Mouse (Mus musculus) embryo, embryonic 9.5 days (tissue): ENCODE results near the gene Defa28.
"Not testable (repeated sequence)": the region's sequence is repeated elsewhere in the genome, so short reads cannot be mapped to it uniquely, and the experiment has no call there.

Experiments
- DNase-seq: peaks from one replicate; pipeline ENCODE4 v3.0.0-alpha.2; 2017; ENCODE audit errors: extremely low spot score

Defa28 gene

DNA sequence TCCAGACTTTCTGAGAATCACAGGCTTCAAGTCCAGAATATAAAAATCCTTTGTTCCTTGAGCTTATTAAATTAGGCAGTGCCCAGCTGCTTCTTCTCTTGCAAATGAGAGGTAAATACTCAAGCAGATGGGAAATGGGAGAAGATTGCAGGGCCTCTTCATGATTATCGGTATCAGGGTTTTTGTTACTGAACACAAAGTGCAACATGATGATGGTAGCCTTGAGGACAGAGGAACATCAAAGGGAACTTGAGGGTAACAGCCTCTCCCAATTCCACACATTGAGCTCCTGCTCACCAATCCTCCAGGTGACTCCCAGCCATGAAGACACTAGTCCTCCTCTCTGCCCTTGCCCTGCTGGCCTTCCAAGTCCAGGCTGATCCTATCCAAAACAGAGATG lies at the start of gene Defa28:
Defa28 (plus strand) TSS at position 301 of the 400 bp plus-strand sequence.
- not testable (repeated sequence) for DNase-seq

- not testable (repeated sequence) for DNase-seq
These were observed 17.7 kb upstream of the Defa28 start, which contains the start of gene Defa37 for GRCm38 (mm10) chr8:21565086-21565485. Gene Defa37, plus strand, starts transcription at chr8:21565386.

- DNase-seq = not testable (repeated sequence)
These were observed 11.6 kb downstream of the Defa28 start, which contains the start of gene Gm7861 for GRCm38 (mm10) chr8:21594408-21594807. Gene Gm7861, minus strand, starts transcription at chr8:21594508.

GRCm38 (mm10) chr8:21617883-21618282 lies 35.1 kb downstream of the Defa28 start, which contains the start of gene Defa26:
Gene Defa26, plus strand, starts transcription at chr8:21618183.
- not testable (repeated sequence) for DNase-seq
